Mouse (Mus musculus) cerebellum, postnatal 10 days (tissue): ENCODE data around the gene Hmgn1.
A peak's percentile ranks its signal among the peaks of the same experiment; 100 is the strongest.
"Not testable (repeated sequence)": the region's sequence is repeated elsewhere in the genome, so short reads cannot be mapped to it uniquely, and the experiment has no call there.

ENCODE experiments used
- DNase-seq, 2 experiments: peaks; one replicate each; pipeline ENCODE4 v3.0.0; 2021; ENCODE audit warnings: mixed read lengths in 2 of 2

The Hmgn1 gene

GRCm38 (mm10) chr16:96120022-96120623 lies 7.4 kb downstream of the Hmgn1 start:
- DNase-seq: no peak

DNA sequence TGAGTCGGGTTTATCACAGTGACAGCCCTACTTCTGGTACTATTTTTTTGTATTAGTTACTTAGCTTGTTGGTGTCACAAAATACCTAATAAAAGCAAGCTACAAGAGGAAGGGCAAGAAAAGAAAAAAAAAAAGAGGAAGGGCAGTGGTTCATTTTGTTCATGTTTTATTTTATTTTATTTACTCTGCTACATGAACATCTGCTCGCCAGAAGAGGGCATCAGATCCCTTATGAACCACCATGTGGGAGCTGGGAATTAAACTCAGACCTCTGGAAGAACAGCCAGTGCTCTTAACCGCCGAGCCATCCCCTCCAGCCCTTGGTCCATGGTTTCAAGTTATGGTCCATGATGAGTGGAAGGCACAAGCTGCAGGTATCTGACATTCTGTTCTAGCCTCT lies 12.8 kb downstream of the Hmgn1 start:
- no peak for DNase-seq

- DNase-seq: no peak
Observed at GRCm38 (mm10) chr16:96112769-96113168, 14.8 kb downstream of the Hmgn1 start.

DNA sequence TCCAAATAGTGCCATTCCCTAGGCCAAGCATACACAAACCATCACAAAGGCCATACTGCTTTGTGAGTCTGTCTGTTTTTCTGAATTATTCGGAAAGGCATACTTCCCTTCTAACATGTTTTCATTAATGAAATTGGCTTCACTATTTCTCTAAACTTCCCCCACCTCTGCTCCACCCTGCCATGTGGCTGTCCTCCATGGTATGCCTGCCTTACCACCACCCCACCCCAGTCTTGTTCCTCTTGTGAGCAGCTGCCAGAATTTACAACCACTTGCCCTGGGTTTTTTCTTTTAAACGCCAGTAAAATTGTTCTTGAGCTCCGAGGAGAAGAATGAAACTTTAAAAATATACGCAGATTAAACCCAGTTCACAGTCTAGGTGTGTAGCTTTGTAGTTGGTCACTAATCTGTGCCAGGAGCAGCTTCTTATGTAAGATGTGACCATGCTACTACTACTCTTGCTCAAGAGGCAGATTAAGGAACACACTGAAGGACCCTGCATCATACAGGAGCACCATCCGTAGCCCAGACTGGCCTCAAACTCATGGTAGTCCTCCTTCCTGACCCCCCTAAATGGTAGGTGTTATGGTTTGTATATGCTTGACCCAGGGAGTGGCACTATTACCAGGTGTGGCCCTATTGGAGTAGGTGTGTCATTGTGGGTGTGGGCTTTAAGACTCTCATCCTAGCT lies 16.7 kb downstream of the Hmgn1 start:
- no peak for DNase-seq

- no peak for DNase-seq
Observed at GRCm38 (mm10) chr16:96109673-96110072, 17.9 kb downstream of the Hmgn1 start.

GRCm38 (mm10) chr16:96103036-96103435 lies 24.5 kb downstream of the Hmgn1 start:
- DNase-seq: peak; percentile 52 to 69

DNA sequence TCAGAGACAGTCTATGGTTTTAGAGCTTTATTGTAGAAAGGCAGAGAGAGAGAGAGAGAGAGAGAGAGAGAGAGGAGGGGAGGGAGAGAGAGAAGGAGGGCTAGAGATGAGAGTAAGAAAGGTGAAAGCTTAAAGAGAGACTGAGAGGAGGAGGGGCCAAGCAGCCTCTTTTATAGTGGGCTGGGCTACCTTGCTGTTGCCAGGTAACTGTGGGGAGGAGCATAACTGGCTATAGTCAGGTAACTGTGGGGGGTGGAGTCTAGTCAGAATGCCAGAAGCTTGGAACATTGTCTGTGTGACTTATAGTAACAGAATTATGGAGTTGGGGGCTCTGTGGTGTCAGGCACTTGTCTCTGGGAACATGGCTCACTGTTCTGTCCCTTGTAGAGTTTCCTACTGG lies 29.7 kb downstream of the Hmgn1 start:
- not testable (repeated sequence) for DNase-seq

- no peak for DNase-seq
Observed at GRCm38 (mm10) chr16:96095966-96096365, 31.6 kb downstream of the Hmgn1 start.

DNA sequence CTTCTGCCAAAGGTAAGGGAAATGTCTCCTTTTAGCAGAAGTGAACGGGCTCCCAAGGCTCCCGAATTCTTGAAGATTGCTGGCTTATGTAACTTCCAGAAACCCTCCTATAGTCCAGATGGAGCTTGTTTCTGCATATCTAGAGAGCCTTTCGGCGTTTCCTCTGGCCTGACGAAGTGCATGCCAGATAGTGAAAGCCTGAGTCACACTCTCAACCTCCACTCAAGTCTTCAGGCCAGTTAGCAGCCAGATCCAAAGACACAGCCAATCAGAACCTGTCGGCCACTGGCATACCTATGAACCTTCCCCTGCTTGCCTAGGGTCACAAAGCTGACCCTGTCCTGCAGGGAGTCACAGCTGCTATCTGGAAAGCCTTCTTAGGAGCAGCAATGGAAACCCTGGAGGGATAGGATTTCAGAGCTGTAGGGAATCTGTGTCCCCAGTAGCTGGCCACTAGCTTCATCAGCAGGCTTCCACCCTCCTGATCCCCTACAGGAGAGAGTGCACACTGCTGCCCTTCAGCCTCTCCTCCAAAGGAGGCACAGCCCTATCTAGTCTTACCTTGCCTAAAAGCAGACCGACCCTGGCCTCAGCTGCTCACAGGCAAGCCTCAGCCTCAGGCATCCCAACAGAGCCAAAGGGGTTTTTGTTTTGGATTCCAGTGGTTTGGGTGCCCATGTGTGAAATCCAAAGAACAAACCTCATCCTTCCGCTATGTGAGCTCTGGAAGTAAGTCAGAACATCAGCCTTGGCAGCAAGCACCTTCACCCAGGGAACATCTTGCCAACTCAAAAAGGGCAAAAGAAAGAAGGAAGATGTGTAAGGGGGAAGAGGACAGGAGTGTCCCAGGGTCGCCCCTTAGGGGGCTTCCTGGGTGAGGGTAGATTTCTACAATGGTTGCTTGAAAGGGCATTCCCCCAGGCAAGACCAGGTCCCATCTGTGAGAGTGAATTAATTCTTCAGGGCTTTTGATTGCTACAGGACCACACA lies 35.7 kb downstream of the Hmgn1 start:
- no peak for DNase-seq

GRCm38 (mm10) chr16:96088120-96088519 lies 39.4 kb downstream of the Hmgn1 start:
- DNase-seq: no peak

DNA sequence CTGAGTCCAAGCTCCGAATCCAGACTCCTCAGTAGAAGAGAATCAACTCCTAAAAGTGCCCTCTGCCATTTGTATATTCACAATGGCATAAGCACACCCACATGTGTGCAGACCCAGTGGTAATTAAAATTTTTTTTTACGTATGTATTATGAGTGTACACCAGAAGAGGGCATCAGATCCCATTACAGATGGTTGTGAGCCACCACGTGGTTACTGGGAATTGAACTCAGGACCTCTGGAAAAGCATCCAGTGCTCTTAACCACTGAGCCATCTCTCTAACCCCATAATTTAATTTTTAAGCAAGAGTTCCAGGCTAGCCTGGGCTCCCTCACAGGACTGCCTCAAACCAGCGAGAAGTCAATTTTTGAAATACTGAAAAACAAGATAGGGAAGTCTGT lies 40.1 kb downstream of the Hmgn1 start:
- DNase-seq: no peak

DNA sequence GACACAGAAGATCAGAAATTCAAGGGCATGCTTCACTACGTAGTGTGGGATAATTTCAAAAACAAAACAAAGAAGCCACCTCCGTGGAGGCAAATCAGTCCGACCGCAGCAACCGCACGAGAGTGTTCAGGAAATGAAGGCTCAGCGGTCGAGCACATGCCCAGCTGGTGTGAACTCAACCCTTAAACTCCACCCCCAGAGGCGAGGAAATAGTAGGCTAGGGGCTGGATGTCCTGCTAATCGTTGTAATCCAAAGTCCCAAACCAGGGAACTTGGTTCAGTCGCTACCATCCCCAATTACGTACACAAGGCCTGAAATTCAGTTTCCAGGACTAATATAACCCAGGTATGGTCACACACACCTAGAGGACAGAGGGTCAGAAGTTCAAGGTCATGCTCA lies 40.5 kb downstream of the Hmgn1 start:
- no peak for DNase-seq

- DNase-seq: no peak
Observed at GRCm38 (mm10) chr16:96085597-96085996, 41.9 kb downstream of the Hmgn1 start.

GRCm38 (mm10) chr16:96083179-96083646 lies 44.3 kb downstream of the Hmgn1 start:
- no peak for DNase-seq

- peak; percentile 96 to 97 for DNase-seq
Observed at GRCm38 (mm10) chr16:96082301-96083178, 45.0 kb downstream of the Hmgn1 start, which contains the start of gene Brwd1. TSS of gene Brwd1 (minus strand) at chr16:96082526.

DNA sequence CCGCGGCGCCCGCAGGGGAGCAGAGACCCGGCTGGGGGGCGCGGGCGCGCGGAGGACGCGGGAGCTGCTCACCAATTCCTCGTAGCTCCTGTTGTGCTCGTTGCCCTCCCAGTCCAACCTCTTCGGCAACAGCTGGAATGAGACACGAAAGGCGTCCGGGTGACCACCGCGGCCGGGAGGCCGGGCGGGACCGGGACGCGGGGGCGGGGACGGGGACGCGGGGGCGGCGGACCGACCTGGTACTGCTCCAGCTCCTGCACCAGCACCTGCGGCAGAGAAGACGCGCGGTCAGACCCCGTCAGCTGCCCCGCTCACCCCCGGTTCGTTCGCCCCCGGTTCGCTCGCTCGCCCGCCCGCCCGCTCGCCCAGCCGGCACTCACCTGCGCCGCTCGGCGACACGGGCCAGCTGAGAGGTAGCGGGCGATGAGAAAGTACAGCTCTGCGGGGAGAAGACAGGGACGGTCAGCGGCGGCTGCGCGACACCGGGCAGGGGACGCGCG lies 45.7 kb downstream of the Hmgn1 start:
- DNase-seq: peak; percentile 76 to 83

DNA sequence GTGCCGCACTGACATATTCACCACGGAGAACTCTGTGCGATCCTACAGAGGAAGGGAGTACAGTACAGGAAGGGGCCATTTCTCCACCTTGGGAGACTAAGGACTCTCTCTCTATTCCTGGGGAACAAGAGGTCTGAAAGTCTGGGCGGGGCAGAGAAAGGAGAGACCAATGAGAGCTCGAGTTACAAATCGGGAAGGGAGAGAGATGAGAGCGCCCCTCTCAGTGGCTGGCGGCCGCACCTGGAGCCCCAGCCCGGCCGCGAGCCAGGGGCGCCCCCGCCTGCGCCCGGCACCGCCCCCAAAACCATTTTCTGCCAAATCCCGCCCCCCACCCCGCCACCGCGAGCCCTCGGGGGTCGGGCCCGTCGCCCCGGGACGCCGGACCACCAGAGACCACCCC lies 46.2 kb downstream of the Hmgn1 start:
- peak; percentile 94 to 95 for DNase-seq

DNA sequence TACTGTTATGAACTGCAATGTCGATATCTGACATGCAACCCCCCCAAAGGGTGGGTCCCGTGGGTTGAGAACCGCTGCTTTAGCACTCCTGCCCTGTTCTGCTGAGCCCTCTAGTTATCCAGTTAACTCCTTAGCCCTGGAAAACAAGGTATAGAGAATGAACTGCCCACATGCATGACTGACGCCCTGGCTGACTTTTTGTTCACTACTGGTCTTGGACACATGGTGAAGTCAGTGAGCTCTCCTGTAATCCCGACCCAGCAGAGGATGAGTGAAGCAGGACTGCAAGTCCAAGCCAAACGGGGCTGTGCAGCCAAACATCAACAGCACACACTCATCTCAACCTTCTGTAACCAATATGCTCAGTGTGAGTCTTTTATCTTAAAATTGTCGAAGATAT lies 47.0 kb downstream of the Hmgn1 start:
- DNase-seq: no peak
